Mouse (Mus musculus) spleen, adult 12 weeks (tissue): ENCODE results near the gene Col18a1.
"Not testable (repeated sequence)": the region's sequence is repeated elsewhere in the genome, so short reads cannot be mapped to it uniquely, and the experiment has no call there.

ENCODE experiments used
- DNase-seq: peaks from one replicate; pipeline ENCODE4 v3.0.0; 2022; ENCODE audit warnings: low spot score

Col18a1 gene

DNA sequence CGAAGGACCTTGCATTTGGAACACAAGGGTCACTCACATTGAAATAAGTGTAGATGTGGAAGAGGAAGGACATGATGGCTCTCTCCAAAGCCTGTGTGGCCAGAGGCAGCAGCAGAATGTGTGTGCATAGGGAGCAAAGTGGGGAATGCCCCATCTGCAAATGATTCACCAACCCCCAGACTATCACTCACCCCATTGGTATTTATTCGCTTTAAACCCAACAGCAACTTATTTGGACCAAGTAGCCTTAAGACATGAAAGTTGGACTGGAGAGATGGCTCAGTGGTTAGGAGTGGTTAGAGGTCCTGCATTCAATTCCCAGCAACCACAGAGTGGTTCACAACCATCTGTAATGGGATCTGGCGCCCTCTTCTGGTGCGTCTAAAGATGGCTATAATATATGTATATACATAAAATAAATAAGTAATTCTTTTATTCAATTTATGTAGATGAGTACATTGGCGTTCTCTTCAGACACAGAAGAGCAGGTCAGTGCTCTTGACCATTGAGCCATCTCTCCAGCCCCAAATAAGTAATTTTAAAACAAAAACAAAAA, 31.0 kb downstream of the Col18a1 start:
- no peak for DNase-seq

DNA sequence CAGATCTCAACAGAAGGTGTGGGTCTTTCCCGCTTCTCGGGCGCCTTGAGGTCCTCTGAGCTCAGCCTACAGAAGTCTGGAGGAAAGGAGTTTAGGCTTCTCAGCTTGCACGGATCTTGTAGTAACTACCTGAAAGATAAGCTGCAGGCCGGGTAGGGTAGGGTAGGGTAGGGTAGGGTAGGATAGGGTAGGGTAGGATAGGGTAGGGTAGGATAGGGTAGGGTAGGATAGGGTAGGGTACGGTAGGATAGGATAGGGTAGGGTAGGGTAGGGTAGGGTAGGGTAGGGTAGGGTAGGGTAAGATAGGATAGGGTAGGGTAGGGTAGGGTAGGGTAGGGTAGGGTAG, 31.6 kb downstream of the Col18a1 start:
- DNase-seq, result not testable (repeated sequence)

GRCm38 (mm10) chr10:77133951-77134806, 32.2 kb downstream of the Col18a1 start:
- no peak for DNase-seq

DNA sequence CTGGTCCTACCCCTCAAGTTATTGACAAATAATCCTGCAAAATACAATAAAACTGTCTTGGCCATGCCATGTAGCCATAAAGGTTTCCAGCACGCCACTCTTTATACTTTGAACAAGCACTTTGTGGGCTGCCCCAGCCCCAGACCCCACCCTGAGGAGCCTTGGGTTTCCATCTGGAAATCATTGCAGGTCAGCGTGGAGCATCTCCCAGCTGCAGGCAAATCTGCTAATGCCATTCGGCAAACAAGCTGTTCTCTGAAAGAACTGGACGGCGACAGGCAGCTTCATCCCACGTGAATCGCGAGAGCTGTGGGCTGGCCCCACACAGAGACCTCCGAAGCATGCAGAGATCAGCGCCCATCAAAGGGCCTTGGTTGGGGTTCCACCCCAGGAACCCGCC, 34.2 kb downstream of the Col18a1 start:
- no peak for DNase-seq

- DNase-seq, result no peak
These were observed 34.8 kb downstream of the Col18a1 start for GRCm38 (mm10) chr10:77131536-77131935.

DNA sequence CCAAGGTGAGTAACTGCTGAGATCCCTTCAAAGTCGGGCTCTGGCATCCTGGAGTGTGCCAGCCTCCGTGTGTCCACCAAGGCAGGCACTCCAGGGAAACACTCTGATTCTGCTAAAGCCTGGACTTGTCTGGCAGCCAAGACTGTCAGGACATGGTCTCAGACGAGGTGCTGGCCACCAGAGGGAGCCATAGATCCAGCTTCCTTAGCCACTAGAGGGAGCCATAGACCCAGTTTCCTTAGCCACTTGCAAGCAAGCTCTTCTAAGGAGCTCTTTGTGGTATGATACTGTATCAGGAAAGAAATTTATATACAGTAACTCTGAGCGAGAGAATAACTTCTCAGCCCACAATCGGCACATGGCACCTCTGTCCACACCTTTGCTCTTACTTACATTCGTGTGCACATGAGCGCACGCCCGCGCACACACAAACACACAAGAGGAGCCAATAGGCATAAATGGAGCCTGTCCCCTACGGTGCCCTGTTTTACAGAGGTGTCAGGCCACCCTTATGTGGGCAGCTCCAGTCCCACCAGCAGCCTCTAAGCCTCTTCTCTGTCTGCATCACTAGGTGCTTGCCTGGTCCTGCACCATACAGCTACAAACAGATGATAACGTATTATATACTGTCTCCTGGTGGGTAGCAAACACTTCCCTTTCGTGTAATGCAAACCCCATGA, 35.6 kb downstream of the Col18a1 start:
- DNase-seq, result peak; percentile 78

DNA sequence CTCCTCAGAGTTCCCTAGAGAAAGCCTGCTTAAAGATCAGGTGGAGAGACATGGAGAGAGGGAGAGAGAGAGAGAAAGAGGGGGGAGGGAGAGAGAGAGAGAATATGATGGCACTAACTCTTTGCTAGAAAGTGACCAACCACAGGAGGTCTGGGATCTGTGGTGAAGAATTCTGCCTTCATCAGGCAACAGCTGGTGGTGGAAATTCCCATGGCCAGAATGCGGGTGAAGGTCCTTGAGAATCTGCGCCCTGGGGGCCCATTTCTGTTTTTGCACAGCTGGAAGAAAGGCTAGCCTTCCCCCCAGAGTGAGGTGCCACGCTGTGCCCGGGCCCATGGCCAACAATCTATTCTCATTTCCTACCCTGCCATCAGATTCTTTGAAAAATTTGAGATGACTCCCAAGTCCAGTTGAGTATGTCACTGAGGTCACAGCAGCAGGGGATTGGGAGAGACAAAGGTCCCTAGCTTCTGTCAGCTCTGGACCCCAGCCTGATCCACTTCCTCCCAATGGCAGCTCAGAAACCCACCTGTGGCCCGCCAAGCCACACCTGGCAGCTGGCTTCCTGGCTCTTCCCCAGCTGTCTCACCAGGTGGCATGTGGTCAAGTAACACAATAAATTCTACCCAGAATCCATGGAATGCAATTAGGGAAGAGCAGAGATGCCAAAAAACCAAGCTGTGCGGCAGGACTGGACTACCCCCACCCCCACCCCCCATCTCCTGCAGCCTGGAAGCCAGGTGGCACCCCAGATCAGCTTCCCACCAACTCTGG, 36.5 kb downstream of the Col18a1 start:
- DNase-seq, result no peak

DNA sequence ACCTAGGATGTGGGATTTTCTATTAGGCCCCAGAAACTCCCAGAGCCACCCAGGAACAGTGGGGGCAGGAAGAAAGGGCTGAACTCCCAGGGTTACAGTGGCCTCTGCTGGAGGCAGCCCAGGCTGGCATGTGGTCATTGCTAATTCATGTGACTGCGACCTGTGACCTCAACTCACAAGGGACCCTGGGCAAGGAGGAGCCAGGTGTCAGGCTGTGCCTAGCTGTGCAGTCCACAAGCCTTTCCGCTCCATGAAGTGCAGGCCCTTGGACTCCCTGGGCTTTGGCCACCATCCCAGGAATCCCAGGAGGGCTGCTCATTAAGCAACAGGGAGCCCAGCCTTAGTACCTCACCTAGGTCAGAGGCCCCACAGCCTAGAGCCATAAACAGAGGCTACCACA, 38.4 kb downstream of the Col18a1 start:
- no peak for DNase-seq

DNA sequence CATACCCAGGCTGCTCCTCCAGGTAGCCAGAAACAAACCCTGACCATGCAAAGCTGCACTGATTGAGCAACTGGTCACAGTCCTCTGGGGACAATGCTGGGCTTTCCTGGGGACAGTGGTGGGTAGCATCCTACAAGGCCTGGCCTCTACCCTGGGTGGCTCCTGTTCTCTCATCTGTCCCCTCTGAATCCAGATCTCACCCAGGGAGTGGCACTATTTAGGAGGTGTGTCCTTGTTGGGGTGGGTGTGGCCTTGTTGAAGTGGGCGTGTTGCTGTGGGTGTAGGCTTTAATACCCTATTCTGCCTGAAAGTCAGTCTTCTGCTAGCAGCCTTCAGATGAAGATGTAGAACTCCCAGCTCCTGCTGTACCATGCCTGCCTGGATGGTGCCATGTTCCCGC, 39.8 kb downstream of the Col18a1 start:
- no peak for DNase-seq

DNA sequence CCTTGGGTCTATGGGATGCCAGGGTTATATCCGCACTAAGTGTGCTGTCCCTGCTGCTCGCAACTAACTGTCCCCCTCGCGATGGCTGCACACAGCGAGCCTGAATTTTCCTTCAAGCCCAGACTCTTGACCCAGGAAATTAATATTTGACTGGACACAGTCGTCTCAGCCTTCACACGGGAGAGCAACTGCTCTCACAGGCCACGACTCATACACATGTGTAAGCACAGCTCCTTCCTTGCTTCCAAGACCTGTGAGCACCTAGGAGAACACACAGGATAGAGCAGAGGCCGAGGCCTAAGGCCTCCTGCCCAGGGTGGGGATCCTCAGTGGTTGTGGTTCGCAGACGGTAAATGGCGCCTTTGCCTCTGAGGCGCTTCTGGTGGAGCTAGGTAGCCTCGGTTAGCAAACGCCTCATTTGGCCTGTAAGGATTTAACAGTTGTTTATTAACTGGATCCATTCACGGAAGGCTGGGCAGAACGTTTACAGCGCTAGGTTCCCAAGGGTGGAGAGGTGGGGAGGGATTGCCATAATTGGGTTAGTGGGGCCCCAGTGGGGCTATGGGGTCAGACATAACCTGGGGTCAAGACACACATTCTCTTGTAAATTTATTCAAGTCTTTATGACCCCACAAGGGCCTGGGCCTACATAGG, 41.1 kb downstream of the Col18a1 start:
- no peak for DNase-seq

DNA sequence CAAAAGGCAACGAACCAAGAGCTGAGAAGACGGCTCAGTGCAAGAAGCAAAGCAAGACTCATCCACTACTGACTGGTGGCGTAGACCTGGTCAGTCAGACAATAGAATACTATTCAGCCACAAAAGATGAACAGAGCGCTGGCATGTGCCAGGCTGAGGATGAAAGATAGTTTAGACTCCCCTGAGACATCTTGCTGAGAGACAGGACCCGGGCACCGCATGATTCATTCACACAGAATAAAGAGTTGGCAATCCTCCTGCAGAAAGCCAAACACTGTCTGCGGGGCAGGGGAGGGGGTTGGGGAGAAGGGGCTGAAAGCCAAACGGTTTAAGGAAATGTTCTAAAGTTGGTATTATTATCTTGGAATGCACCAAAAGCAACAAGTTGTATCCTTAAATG, 42.4 kb downstream of the Col18a1 start:
- no peak for DNase-seq

- DNase-seq, result no peak
These were observed 44.9 kb downstream of the Col18a1 start for GRCm38 (mm10) chr10:77121287-77122022.

DNA sequence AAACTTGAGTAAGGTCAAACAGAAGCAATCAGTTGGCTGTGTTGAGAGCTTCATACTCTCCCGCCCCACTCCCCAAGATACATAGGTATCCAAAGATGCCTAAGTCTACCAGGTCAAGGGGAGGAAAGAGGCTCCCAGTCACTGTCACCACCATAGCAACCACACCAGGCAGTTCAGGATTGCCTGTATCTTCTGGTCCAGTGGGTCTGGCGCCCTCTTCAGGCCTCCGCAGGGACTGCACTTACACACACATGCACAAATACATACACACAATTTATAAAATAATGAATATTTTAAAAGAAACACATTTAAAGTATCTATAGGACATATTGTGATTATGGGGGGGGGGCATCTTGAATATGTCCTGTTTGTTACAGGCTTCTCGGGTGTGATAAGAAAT, 45.8 kb downstream of the Col18a1 start:
- DNase-seq, result no peak

DNA sequence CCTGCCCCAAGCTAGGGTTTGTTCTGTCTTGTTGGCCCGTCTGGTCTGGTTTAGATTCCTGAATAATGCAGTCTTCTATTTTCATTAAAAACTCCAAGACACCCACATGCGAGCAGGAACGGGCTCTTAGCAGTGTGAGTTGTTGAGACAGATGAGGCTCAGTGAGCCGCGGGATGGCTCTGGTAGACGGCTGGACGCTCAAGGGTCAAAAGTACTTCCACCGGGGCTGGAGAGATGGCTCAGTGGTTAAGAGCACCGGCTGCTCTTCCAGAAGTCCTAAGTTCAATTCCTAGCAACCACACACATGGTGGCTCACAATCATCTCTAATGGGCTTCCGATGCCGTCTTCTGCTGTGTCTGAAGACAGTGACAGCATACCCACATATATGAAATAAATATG, 46.9 kb downstream of the Col18a1 start:
- no peak for DNase-seq

DNA sequence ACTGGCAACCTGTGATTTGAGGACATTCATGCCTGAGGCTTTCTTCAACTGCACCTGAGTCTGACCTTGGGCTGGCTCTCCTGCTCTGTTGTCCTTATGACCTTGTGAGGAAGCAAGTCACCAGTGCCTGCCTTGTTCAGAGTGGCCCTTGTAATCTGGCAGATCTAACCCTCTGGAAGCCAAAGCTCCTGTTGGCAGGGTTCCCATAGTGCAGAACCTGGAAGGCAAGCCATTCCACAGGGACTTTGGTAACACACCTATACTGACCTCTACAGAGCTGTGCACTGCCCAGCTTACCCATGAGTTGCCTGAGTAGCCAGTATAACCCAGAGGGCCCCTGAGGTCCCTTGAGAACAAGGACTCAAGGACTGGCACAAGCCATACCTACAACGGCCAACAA, 48.0 kb downstream of the Col18a1 start:
- no peak for DNase-seq

DNA sequence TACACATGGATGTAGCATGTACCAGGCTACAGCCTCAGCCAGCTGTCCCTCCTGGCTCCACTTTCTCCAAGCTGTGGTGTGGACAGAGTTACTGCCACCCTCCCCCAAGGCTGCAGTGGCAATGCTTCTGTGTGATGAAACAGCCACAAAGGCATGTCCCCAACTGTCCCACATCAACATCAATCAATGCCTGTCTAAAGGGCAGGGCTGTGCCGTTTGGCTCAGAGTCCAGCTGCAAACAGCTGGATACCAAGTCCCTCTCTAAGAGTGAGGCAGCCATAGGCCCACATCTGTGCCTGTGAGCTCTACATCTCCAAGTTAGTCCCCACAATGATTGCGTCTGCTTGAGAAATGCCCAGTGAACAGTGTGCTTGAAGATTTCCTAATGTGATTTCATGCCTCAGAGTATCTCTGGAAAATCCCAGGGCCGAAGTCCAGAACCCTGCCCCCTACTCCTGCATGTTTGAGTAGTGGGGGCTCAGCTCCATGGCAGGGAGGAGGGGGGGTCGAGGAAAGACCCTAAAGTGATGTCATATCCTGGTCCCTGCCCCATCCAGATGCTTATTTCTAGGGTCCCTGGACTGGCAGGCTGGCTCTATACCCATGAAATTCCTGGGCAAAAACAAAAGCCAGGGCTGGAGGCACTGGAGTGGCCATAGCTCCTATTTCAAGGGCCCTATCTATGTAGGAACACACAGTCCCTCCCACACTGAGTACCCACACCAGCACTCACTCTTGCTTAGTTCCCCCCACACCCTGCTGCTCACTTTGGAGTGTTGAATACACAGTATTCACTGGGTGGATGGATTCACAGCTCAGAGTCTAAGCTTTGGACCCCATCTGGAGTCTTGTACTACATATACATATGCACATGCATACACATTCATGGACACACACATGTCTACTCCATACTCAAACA, 49.6 kb downstream of the Col18a1 start:
- no peak for DNase-seq

GRCm38 (mm10) chr10:77113489-77114240, 52.7 kb downstream of the Col18a1 start:
- no peak for DNase-seq

DNA sequence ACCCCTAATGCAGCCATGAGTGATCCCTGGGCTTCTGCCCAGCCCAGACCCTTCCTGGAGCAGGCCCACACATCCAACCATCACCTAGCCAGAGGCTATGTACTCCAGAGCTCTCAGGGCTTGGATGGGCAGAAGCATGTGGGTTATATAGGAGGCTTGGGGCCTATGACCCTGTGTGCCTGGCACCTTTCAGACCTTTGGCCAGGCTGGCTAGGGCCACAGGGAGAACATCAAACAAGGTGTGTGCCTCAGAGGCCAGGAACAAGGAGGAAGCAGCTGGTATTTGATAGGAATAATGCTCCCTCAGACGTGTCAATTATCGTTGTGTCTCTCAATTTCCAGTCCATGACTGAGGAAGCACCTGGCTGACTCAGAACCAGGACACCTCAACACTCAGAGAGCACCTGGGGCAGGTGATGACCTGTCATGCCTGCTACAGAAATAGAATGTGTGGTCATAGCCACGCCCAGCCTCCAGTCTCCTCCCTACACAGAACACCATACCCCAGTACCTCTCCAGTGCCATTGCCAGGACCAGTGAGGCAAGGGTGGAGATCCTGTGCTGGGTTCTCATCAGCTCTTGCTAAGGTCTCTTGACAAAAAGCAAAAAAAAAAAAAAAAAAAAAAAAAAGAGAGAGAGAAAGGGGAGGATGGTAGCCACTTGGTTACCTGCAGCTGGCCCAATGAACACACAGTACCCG, 54.6 kb downstream of the Col18a1 start:
- DNase-seq, result no peak

- no peak for DNase-seq
These were observed 55.5 kb downstream of the Col18a1 start for GRCm38 (mm10) chr10:77110843-77111242.
